Mouse (Mus musculus) C2C12 (cell line): ENCODE data around the gene Atcay. TPM values are rescaled to one million over a fixed set of nuclear protein-coding genes. Genes with fewer than 3 reads are reported as not detected.

Experiments
- H3K27me3 ChIP-seq: one replicate; pipeline ENCODE4 v1.6.1; 2011; ENCODE audit not compliant: control insufficient read depth, insufficient read depth, insufficient read length
- H3K36me3 ChIP-seq: one replicate; pipeline ENCODE4 v1.6.1; 2011; ENCODE audit not compliant: control insufficient read depth, insufficient read depth
- H3K4me3 ChIP-seq: one replicate; pipeline ENCODE4 v1.5.1; 2011; ENCODE audit warnings: mild to moderate bottlenecking, control low read depth; ENCODE audit not compliant: poor library complexity, insufficient read depth, severe bottlenecking
- H3K79me2 ChIP-seq: one replicate; pipeline ENCODE4 v1.6.1; 2011; ENCODE audit not compliant: control insufficient read depth, insufficient read depth
- H3K79me3 ChIP-seq: one replicate; pipeline ENCODE4 v1.6.1; 2011; ENCODE audit warnings: low read depth, control low read depth
- H3ac ChIP-seq: one replicate; pipeline ENCODE3; 2011; ENCODE audit warnings: low read depth; ENCODE audit not compliant: control insufficient read depth, insufficient read length
- CEBPB ChIP-seq: IDR thresholded peaks from one replicate; pipeline ENCODE4 v1.6.1; 2011; ENCODE audit warnings: low read depth, mild to moderate bottlenecking, control low read depth, moderate library complexity
- CTCF ChIP-seq: IDR thresholded peaks from one replicate; pipeline ENCODE4 v1.5.1; 2011; ENCODE audit not compliant: control insufficient read depth, insufficient read depth, insufficient read length
- FOSL1 ChIP-seq: IDR thresholded peaks from one replicate; pipeline ENCODE4 v1.8.0; 2011; ENCODE audit warnings: mild to moderate bottlenecking, low read length; ENCODE audit not compliant: poor library complexity, insufficient read depth, severe bottlenecking
- MAX ChIP-seq: IDR thresholded peaks from one replicate; pipeline ENCODE4 v1.6.1; 2011; ENCODE audit warnings: mild to moderate bottlenecking, control low read depth
- MYOD1 ChIP-seq: IDR thresholded peaks from one replicate; pipeline ENCODE4 v1.6.1; 2011; ENCODE audit warnings: low read depth; ENCODE audit not compliant: control insufficient read depth, insufficient read length
- MYOG ChIP-seq: IDR thresholded peaks from one replicate; pipeline ENCODE4 v1.6.1; 2011; ENCODE audit not compliant: control insufficient read depth, insufficient read length; ENCODE audit errors: extremely low read depth
- USF1 ChIP-seq: IDR thresholded peaks from one replicate; pipeline ENCODE4 v1.6.1; 2011; ENCODE audit warnings: low read depth, mild to moderate bottlenecking, control low read depth, moderate library complexity
- microRNA-seq: library from miRNA; unstranded; fragments of <30 nt; microRNA quantifications from one replicate; pipeline ENCODE4, GENCODE M21; 2019; ENCODE audit warnings: borderline microRNAs expressed
- polyA plus RNA-seq: library from polyadenylated mRNA; unstranded; fragments of >200 nt; fragmentation: generic; extraction: Trizol; gene quantifications from one replicate; pipeline ENCODE4 v1.2.1, GENCODE M21; 2012; ENCODE audit warnings: missing spikeins

Gene Atcay
- polyA plus RNA-seq, 1 experiment = 0.26 TPM

GRCm38 (mm10) chr10:81167200-81168086 is 63.2 kb downstream of the Atcay start, which contains the start of gene Pias4:
Gene Pias4 (minus strand): TSS chr10:81167923.
- Histone ChIP-seq H3K27me3 (no peaks in the 10 kb centered on the region), H3K36me3 (peaks cover 9% of the 10 kb centered on the region), H3K4me3 (peak within 1 kb of the TSS; percentile 75), H3ac (peak within 1 kb of the TSS; percentile 70), H3K79me2 (peaks cover 50% of the 10 kb centered on the region), H3K79me3 (peaks cover 35% of the 10 kb centered on the region)
- TF ChIP-seq USF1 = peak; percentile 98
- TF ChIP-seq CEBPB = no peak

- Histone ChIP-seq H3K36me3 (peaks cover 30% of the 10 kb centered on the region), H3K79me2 (peaks cover 74% of the 10 kb centered on the region), H3ac (no peak overlapping the region), H3K79me3 (peaks cover 41% of the 10 kb centered on the region), H3K27me3 (no peaks in the 10 kb centered on the region), H3K4me3 (no peak overlapping the region)
- no peak for TF ChIP-seq CEBPB
These were observed 65.5 kb downstream of the Atcay start for GRCm38 (mm10) chr10:81165118-81165517.

GRCm38 (mm10) chr10:81162318-81162652 is 68.3 kb downstream of the Atcay start:
- Histone ChIP-seq H3K4me3 (no peak overlapping the region), H3K36me3 (peaks cover 37% of the 10 kb centered on the region)
- no peak for TF ChIP-seq CTCF
- no peak for TF ChIP-seq MYOD1
- TF ChIP-seq FOSL1 = no peak
- no peak for TF ChIP-seq MAX
- TF ChIP-seq USF1 = no peak
- no peak for TF ChIP-seq MYOG
- TF ChIP-seq CEBPB = no peak

GRCm38 (mm10) chr10:81161602-81162317 is 68.9 kb downstream of the Atcay start:
- peaks cover 42% of the 10 kb centered on the region for H3K36me3 ChIP-seq
- TF ChIP-seq USF1 = no peak
- no peak for TF ChIP-seq MYOG
- no peak for TF ChIP-seq MAX
- no peak for TF ChIP-seq CEBPB
- no peak for TF ChIP-seq MYOD1
- TF ChIP-seq FOSL1 = no peak

More at GRCm38 (mm10) chr10:81162318-81162652, 68.3 kb downstream of the Atcay start:
- H3K27me3 ChIP-seq = no peaks in the 10 kb centered on the region
- H3ac ChIP-seq = no peak overlapping the region
- H3K79me2 ChIP-seq = peaks cover 89% of the 10 kb centered on the region
- peaks cover 41% of the 10 kb centered on the region for H3K79me3 ChIP-seq

GRCm38 (mm10) chr10:81154736-81155135 is 75.9 kb downstream of the Atcay start:
- TF ChIP-seq USF1 (no peak), CEBPB (no peak), MYOG (no peak)
- H3K79me2 ChIP-seq = peaks cover 30% of the 10 kb centered on the region
- H3K27me3 ChIP-seq = no peaks in the 10 kb centered on the region
- no peaks in the 10 kb centered on the region for H3K79me3 ChIP-seq
- no peak overlapping the region for H3ac ChIP-seq
- H3K4me3 ChIP-seq = no peak overlapping the region
- H3K36me3 ChIP-seq = peaks cover 41% of the 10 kb centered on the region

More at GRCm38 (mm10) chr10:81161602-81162317, 68.9 kb downstream of the Atcay start:
- Histone ChIP-seq H3K79me3 (peaks cover 35% of the 10 kb centered on the region), H3K79me2 (peaks cover 84% of the 10 kb centered on the region), H3K4me3 (no peak overlapping the region), H3ac (no peak overlapping the region), H3K27me3 (no peaks in the 10 kb centered on the region)

Small RNA genes within 50 kb of the gene (microRNA-seq; reads per million reads assigned to microRNA genes)
- 11.7 reads per million, percentile 61 among the genes with 10 or more reads in this experiment for gene Mir3057

Other genes starting within 250 kb of the Atcay start
- gene Gng7, start 215.9 kb downstream of the Atcay start, polyA plus RNA-seq = 0.25 TPM
- 0.28 TPM for gene Diras1, start 205.2 kb downstream of the Atcay start, polyA plus RNA-seq
- 11.6 TPM for gene Slc39a3, start 193.4 kb downstream of the Atcay start, polyA plus RNA-seq
- gene Sgta, start 170.7 kb downstream of the Atcay start, polyA plus RNA-seq = 154 TPM
- 67.3 TPM for gene Thop1, start 160.8 kb downstream of the Atcay start, polyA plus RNA-seq
- gene Creb3l3, start 132.0 kb downstream of the Atcay start, polyA plus RNA-seq = 0.06 TPM
- 92.2 TPM for gene Map2k2, start 124.9 kb downstream of the Atcay start, polyA plus RNA-seq
- 19.9 TPM for gene Zbtb7a, start 95.6 kb downstream of the Atcay start, polyA plus RNA-seq
- gene Pias4, start 62.9 kb downstream of the Atcay start, polyA plus RNA-seq = 31.6 TPM
- 2,537 TPM for gene Eef2, start 54.2 kb downstream of the Atcay start, polyA plus RNA-seq
- 72.8 TPM for gene Dapk3, start 47.8 kb downstream of the Atcay start, polyA plus RNA-seq
- gene 4930442H23Rik, start 47.0 kb downstream of the Atcay start, polyA plus RNA-seq = 0.07 TPM
- gene Nmrk2, start 28.8 kb downstream of the Atcay start, polyA plus RNA-seq = 0.18 TPM
- 0.19 TPM for gene Zfr2, start 2.3 kb upstream of the Atcay start, polyA plus RNA-seq
- 0.98 TPM for gene Matk, start 22.1 kb upstream of the Atcay start, polyA plus RNA-seq
- gene Mrpl54, start 36.1 kb upstream of the Atcay start, polyA plus RNA-seq = 174 TPM
- gene Apba3, start 36.1 kb upstream of the Atcay start, polyA plus RNA-seq = 103 TPM
- gene Tjp3, start 60.7 kb upstream of the Atcay start, polyA plus RNA-seq = not detected
- 33.3 TPM for gene Pip5k1c, start 62.1 kb upstream of the Atcay start, polyA plus RNA-seq
- gene Cactin, start 90.3 kb upstream of the Atcay start, polyA plus RNA-seq = 48.1 TPM
- 0.02 TPM for gene Tbxa2r, start 97.9 kb upstream of the Atcay start, polyA plus RNA-seq
- gene Gipc3, start 112.4 kb upstream of the Atcay start, polyA plus RNA-seq = 0.08 TPM
- gene Hmg20b, start 119.6 kb upstream of the Atcay start, polyA plus RNA-seq = 89.0 TPM
- 8.2 TPM for gene Mfsd12, start 126.7 kb upstream of the Atcay start, polyA plus RNA-seq
- gene 4930404N11Rik, start 135.0 kb upstream of the Atcay start, polyA plus RNA-seq = 0.51 TPM
- gene Fzr1, start 147.7 kb upstream of the Atcay start, polyA plus RNA-seq = 61.6 TPM
- 148 TPM for gene Dohh, start 153.6 kb upstream of the Atcay start, polyA plus RNA-seq
- 1.7 TPM for gene Gm48551, start 153.6 kb upstream of the Atcay start, polyA plus RNA-seq
- 0.20 TPM for gene Gm48552, start 158.2 kb upstream of the Atcay start, polyA plus RNA-seq
- gene Smim24, start 162.2 kb upstream of the Atcay start, polyA plus RNA-seq = 0.32 TPM
- gene Nfic, start 224.8 kb upstream of the Atcay start, polyA plus RNA-seq = 86.7 TPM